Mouse (Mus musculus) adrenal gland, postnatal 10 days (tissue): ENCODE measurements around the gene Dclk3. TPM values are rescaled to one million over a fixed set of nuclear protein-coding genes. Genes with fewer than 3 reads are reported as not detected.
A peak's percentile ranks its signal among the peaks of the same experiment; 100 is the strongest.

Source experiments
- DNase-seq: peaks from one replicate; pipeline ENCODE4 v3.0.0; 2021; ENCODE audit warnings: mixed read lengths
- long read RNA-seq, 2 experiments: library from polyadenylated mRNA; stranded (forward); transcript quantifications; one replicate each; pipeline ENCODE4 v2.0.0; 2021
- total RNA-seq, 2 experiments: library from RNA; stranded (reverse); gene quantifications; 2 replicates each; pipeline ENCODE4 v1.2.3; 2021

The Dclk3 gene
- total RNA-seq, result 1 to 10 TPM; 1.3 to 1.7 TPM
- long read RNA-seq, experiment 1, partial matches to known transcripts, result 0 of 2 reads
- long read RNA-seq, experiment 1, other reads (novel, unspliced or antisense), result 0 of 2 reads
- long read RNA-seq, experiment 2, partial matches to known transcripts, result 0 of 3 reads
- long read RNA-seq, experiment 2, other reads (novel, unspliced or antisense), result 0 of 3 reads

DNA sequence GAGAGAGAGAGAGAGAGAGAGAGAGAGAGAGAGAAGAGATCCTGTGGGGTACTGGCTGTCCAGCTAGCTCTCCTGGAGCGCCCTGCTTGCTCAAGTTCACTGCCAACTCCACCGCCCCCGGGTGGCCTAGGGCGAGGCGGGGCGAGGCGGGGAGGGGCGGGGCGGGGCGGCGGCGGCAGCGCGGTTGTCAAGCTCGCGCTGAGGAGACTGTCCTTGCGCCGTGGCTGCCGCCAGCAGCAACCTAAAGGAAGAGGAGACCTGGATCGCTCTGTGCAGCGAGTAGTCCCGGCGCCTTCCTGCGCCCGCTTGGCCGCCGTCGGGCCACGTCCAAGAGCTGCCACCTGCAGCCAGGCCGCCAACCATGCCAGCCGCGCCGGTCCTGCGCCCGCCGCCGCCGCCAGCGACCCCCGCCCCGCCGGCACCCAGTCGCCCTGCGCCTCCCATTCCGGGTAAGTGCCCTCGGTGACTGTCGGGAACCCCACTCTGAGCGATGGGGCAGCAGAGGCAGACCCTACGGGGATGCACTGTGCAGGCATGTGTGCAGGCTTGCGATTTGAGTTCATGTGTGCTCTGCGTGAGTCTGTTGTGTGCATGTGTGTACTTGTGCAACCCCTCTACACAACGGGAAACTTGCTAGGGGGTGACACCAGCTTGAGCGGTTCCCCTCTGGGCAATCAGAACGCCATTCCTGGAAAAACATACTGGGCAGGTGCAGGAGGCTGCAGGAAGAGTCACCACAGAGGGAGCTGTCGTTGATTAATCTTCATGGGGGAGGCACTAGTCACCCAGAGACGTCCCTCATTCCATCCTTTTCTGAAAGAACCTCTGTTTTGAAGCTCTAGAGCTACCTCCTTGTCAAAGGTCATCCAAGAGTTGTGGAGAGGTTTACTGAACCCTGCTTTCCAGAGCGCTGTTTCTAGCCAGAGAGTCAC is at the start of gene Dclk3:
TSS of gene Dclk3 (plus strand) at position 178 of the 932 bp plus-strand sequence.
- DNase-seq, result peak; percentile 78

DNA sequence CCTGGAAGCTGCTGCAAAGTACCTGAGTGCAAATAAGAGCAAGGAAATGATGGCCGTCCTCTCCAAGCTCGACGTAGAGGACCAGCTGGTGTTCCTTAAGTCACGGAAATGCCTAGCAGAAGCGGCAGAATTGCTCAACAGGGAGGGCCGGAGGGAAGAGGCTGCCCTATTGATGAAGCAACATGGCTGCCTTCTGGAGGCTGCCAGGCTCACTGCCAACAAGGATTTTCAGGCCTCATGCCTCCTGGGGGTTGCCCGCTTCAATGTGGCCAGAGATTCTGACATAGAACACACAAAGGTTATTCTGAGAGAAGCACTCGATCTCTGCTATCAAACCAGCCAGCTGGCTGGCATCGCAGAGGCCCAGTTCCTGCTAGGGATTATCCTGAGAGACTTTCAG is 48.9 kb upstream of the Dclk3 start:
- peak; percentile 70 for DNase-seq

DNA sequence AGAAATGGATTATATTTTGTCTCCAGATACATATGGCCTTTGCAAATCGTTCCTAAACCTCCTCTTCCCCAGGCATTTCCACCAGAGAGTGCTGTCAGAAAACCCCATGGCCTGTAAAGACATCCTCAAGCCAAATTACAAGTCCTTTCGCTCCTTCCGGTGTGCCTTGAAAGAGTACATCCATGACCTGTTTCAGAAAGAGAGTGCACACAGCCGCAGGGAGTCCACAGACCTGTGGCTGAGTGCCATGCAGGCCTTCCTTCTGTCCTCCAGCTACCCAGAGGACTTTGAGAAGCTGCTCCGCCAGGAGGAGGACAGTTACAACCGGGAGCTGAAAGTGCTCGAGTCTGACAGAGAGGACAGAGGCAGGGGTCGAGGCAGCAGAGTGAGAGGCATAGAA is 47.8 kb upstream of the Dclk3 start:
- no peak for DNase-seq

DNA sequence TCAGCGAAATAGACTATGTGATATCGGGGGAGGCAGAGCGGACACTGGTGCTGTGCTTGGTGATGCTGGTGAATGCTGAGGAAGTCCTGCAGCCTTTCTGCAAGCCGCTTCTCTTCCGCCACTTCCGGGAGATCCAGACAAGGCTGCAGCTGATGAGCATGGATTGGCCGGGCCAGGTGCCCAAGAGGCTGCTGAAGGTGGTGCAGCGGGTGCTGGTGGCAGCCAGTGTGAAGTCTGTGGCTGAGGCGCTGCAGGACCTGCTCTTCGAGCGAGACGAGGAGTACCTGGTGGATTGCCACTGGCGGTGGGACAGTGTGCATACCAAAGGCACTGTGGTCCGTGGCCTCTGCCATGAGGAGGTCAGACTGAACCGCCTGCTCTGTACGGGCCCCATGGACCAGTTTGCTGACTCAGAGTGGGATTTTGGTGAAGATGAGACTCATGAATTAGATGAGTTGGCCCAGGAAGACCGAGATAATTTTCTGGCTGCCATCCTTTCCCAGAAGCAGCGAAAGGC is 46.9 kb upstream of the Dclk3 start:
- no peak for DNase-seq

DNA sequence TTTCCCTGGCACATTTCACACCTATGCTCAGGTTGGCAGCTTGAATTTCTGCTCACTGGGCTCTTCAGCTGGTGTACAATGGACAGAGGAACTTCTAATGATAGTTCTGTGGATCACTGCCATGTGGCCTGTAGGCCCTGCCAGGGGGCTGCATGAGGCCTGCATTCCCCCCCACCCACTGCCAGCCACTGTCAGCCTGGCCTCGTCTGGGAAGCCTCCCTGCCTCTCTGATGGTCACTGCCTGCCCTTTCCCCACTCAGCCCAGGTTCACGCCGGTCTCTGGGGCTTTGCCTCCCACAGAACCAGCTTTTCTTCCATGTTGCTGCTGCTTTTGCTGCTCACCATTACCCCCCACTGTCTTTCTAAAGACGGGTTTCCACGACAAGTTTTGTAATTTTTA is 43.6 kb upstream of the Dclk3 start:
- DNase-seq, result no peak

DNA sequence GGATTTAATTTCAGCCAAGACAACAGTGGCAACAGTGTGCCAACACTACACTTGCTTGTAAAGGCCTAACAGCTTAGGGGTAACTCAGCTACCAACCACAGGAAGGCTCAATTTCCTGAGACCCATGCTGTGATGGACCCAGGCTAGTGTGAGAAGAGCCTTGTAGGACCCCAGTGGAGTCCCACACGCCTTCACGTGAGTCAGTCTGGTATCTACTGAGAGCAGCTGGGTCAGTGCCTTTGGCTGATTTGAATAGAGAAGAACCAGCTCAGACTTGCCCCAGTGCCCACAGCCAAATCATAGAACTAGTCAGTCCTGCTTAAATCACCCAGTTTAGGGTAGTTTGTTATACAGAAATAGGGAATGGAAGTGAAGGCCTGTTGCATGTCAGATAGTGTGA is 40.8 kb upstream of the Dclk3 start:
- DNase-seq, result no peak

DNA sequence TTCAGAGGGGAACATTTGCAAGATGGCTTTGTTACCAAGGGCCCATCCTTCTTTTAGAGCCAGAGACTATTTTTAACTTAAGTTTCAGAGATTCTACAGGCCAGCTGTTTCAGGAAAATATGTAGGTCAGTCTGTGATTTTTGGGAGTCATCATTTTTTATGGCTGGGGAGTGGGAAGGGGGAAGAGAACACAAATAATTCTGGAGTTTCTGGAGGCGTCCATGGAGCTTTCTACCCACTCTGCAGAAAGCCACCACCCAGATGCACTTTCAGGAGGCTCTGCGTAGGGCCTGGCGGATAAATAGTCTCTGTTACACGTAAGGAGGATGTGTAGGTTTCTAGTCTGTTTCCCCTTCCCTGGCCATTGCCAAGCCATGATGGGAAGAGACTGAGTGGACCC is 38.8 kb upstream of the Dclk3 start:
- no peak for DNase-seq

DNA sequence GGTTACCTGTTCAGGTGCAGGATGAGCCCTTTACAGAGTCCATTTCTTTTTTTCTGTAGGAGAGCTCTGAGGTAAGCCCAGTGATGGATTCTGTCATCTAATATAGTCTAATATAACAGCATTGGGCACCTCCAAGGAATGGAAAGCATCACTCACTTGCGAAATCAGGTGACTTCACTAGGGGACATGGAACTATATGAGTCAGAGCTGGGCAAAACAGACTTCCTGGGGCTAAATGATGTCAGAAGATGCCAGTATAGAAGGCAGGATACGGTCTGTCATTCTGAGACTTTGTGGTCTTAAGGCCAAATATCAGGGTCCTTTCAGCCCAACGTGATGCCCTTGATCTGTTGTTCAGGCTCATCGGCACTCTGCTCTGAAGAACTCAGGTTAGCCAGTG is 35.7 kb upstream of the Dclk3 start:
- DNase-seq, result no peak

DNA sequence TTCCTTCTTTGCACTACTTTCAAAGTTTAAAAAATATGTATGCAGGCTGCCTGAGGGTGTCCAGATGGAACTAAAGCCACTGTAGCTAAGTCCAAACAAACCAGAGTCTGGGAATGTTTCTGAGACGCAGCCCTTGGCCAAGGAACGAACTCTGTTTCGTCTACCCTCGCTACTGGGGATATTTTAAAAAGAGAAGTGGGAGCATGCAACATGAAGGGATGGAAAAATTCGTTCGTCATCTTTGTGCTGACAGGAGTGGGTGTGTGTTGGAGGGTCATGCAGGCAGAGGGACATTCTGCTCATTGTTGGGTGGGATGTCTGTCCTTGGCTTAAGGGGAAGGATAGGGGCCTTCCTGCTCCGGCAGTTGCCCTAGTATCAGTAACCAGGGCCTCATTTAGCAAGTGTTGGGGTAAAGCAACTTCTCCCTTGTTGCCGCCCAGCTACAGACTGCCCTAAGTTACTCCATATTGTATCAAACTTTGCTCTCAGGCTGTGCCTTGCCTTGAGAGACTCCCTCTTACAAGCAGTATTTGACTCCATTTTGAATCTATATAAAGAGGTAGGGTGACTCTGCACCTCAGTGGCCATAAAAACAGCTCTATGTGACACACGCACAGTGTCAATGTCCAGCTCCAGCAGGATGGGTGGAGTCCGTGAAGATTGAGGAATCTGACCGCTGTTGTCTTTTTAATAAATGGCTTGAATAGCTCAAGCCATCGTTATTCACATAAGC is 34.4 kb upstream of the Dclk3 start:
- no peak for DNase-seq

DNA sequence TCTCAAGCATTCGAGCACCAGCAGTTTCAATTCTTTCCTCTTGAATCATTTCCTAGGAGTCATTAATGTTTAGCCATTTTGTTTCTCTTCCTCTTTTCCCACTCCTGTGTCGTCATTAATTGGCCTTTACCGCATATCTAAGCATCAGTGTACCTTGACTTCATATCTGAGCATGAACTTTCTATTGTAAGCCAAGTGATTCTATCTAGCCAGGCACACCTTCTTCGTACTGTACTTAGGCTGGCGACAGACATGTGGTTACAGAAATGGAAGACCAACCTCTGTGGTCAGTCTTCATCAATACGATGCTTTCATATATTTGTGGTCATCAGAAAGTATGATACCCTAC is 33.8 kb upstream of the Dclk3 start:
- no peak for DNase-seq

DNA sequence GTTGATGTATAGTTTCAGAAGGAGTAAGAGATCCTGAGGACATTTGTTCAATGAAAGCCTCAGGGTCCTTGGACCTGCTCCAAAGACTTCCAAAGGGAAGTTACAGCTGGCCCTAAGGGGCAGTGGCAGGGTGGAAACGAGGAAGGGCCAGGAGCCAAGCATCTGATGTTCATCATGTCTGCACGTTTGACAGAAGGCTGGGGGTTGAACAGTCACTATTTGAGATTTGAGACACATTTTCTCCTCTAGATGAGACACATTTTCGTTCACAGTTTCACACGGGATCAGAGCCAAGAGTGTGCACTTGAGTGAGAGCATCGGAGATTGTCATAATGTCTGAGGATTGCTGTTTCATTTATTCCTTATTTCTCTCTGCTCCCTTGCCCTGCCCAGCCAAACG is 30.9 kb upstream of the Dclk3 start:
- no peak for DNase-seq

DNA sequence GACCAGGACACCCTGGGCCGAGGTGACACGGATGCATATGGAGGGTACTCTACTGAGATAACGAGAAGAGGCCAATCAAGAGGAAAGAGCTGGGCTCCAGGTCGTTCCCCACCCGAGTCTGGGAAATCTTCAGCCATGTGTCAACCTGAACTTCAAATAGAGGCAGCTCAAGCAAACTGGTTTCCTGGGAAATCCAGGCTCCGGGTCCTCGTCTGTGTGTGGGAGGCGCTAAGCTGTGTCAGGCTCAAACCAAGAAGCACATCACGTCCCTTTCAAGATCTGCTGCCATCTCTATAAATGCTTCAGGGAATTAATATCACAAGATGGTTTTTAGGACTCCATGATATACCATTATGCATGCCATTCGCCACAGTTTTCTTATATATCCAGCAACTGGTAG is 30.5 kb upstream of the Dclk3 start:
- DNase-seq, result no peak

DNA sequence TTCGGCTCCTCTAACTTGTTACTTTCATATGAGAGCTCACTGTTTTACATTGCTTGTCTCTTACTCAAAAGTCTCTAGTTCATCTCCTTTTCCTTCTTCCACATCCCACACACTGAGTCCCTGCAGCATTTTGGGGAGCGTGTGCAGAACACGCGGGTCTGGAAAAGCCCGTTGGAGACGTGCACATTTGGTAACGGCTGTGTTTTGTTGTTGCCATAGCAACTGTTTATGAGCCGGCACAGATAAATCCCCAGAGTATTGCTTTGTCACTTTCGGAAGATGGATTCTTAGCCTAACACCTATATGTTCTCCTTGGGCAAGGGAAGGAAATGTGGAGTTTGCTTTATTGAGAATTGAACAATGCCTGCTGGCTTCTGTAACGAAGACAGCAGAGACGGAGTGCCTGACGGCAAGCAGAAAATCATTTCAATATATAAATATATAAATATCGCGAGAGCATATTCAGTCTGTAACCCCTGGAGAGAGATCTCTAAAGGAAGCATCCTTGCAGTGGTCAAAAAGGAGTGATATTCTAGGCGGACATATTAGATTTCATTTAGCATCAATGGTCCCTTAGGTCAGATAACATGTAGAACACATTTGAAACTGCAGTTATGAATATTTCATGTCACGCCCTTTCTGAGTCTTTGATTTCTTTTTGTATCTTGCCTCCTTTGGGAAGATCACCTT is 26.3 kb upstream of the Dclk3 start:
- DNase-seq, result no peak

DNA sequence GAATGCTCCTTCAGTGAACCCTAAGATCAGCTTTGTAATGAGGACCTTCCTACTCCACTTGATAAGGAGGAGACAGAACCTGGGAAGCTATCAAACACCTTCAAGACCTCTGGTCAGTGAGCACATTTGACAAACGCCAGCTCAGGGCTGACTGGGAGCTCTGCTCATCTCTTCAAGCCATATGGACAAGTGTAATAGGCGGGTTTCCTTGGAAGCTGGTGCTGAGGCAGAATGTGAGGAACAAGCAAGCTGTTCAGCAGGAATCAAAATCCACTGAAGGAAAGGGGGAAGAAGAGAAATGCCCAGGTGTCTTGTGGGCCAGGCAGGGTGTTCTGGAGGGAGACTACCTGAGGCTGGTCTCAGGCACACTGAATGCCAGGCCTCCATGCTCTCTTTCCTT is 17.0 kb upstream of the Dclk3 start:
- no peak for DNase-seq

DNA sequence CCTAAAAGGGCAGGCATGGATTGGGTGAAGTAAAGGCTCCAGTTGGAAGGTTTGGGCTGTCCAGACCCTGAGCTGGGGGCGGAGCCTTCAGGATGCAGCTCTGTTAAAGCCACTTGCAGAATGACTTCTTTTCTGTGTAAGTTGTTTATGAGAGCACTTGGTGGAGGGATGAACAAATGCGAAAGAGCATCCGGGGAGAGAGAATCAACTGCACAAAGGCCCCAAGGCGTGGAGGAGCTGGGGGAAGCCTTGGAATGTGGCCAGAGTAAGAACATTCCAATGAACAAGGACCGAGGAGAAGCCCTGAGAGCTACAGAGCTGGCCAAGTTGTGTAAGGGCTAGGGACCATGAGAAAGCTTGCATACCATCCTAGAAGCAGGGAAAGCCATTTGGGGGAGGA is 16.3 kb upstream of the Dclk3 start:
- DNase-seq, result no peak

DNA sequence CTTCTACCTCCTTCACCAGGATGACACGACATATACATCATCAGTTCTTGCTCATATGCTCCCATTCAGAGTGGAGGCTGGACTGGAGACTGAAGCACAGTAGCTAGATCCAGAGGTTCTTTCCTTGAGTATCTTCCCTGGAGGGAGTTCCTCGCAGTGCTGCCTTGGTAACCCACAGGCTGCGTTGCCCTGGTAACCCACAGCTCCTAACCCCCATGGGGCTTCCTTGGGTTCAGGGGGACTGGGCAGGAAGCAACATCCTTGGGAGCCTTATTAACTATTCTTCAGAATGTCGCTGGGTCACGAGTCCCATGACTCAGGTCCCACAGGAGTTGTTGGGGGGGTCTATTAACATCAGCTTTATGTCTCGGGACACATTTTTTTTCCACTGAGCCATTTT is 13.8 kb upstream of the Dclk3 start:
- no peak for DNase-seq

DNA sequence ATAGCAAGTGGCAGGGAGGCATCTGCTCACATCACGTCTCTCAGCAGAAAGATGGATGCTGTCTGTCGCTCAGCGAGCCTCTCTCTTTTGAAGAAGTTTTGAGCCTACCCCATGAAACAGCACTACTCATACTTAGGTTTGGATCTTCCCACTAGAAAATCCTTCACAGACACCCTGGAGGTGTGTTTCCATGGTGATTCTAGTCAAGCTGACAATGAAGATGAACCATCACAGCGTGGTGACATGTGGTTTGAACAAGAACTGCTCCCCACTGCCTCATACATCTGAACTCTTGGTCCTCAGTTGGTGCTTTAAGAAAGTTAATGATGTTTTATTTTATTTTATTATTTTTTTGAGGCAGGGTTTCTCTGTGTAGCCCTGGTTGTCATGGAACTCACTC is 12.9 kb upstream of the Dclk3 start:
- no peak for DNase-seq

DNA sequence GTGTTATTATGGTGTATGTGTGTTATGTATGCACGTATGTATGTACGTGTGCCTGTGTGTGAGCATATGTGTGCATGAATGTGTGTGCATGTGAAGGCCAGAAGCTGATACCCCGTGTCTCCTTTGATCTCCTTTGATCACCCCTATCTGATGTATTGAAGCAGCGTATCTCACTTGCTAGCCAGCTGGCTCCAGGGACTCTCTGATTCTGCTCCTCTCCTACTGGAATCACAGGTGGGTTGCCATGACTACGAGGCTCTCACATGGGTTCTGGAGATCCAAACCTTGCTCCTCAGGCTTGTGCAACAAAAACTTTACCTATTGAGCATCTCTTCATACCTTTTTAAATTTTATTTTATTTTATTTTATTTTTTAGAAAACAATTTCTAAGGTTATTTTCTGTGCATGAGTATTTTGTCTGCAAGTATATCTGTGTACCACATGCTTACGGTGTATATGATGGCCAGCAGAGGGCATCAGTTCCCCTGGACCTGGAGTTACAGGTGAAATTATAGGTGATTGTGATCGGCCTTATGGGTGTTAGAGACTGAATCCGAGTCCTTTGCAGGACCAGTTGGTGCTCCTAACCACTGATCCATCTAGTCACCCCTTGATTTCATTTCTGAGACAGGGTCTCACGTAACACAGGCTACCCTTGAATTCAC is 10.9 kb upstream of the Dclk3 start:
- DNase-seq, result no peak

DNA sequence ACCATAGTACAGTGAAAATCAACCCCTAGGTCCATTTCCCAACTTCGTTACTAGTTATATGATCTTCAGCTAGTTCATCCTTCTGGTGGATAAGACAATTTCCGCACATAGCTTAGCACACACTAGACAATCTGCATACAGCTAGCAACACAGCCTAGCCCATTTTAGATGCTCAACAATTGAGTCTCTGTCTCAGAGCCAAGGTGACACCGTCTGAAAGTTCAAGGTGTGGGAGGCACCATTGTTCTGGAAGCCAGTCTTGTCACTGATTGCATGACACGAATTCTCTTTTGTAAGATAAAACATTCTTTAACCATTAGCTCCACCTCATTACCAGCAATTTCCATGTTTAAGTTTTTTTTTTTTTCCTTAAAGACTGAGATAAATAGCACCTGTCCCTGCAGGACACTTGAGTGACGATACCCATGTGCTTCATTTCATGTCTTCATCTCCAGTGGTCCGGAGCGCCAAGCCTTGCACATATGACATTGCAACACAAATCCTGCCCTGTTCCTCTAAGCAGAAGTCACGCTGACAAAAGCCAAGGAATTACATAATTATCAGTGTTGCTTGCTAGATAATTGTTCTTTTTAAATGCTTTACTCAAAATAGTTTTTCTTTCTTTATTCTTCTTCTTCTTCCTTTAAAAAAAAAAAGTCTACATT is 10.1 kb upstream of the Dclk3 start:
- no peak for DNase-seq

DNA sequence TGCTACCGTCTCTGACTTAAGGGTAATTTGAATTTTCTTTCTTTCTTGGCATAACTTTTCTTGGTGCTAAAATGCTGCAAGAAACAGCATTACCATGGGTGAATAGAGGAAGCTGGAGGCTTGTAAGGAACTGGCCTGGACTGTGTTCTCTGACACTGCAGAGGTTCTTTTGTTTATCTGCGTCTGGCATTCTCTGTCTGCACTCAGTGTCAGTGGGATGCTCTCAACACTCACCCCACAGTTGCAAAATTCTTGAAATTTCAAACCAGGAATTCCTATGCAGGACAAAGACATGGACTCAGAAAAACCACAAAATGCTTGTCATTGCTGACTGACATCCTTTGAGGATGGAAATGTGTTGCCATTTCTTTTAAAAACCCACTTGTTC is 9.5 kb upstream of the Dclk3 start:
- no peak for DNase-seq

DNA sequence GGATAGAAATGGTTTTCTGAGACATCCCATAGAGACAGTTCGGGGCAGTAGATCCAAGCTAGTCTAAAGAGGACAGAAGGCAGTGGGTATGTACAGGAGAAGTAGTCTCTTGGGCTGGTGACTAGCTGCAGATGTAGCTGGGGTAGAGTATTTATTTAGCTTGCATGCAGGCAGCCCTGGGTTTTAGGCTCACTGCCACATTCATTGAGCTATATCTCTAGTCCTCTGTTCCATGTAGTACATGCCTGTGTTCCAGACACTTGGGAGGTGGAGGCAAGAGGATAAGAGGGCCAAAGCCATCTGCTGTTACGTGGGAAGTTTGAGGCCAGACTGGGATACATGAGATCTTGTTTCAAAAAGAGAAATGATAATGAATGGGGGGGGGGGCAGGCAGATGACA is 3.5 kb upstream of the Dclk3 start:
- DNase-seq, result no peak

DNA sequence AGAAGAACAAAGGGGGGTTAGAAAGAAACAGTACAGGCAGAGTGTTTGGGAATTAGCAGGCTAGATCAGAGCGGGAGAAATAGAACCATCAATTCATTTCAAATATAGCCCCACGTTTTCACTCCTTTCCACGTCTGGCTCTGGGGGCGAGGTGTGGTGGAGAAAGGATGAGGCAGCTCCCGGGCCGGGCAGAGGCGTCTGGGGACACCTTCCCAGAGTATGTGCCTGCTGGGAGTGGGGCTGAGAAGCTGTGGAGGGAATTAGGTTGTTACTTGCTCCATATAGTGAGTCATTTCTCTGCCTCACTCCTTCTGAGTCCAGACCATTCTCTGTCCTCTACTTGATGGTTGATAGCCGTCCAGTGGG is 938 bp downstream of the Dclk3 start:
- DNase-seq, result no peak
